Mouse (Mus musculus): ENCODE results near the gene Gramd1c. TPM values are rescaled to one million over a fixed set of nuclear protein-coding genes. Genes with fewer than 3 reads are reported as not detected.

Gramd1c gene
- polyA plus RNA-seq, 1 experiment from 2014 or later, result 3.0 TPM

DNA sequence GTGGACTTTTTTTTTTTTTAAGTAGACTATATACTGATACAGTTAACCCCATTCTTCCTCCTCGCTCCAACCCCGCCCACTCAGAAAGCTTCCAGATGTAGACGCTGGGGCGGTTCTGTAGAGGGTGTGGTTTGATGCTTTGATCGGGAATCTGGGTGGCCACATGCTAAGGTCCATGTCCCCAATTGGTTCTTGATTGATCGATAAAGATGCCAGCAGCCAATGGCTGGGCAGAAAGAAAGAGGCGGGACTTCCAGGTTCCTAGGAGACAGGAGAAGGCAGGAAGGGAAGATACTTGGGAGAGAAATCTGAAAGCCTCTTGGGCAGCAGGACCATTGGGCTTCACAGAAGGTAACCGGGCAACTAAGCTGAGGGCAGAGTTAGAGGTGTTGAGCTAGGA is 7.4 kb downstream of the Gramd1c start:
- Histone ChIP-seq H3K27ac (replicated peaks) (no peak overlapping the region), H3K27me3 (replicated peaks) (no peaks in the 10 kb centered on the region), H3K9ac (replicated peaks) (no peak overlapping the region), H3K4me2 (no peak overlapping the region), H3K4me3 (replicated peaks) (no peak overlapping the region), H3K36me3 (no peaks in the 10 kb centered on the region), H3K9me3 (replicated peaks) (no peaks in the 10 kb centered on the region), H3K4me1 (peaks cover 3% of the 10 kb centered on the region; the same call in 1 of the 2 replicates)
- 64% methylated on average over 8 of the region's 8 CpGs for WGBS
- ATAC-seq (ENCODE audit: low FRiP score), result no peak

GRCm38 (mm10) chr16:44053265-44053664 is 9.9 kb downstream of the Gramd1c start:
- WGBS, result 78% methylated on average over 6 of the region's 6 CpGs
- no peak overlapping the region for H3K27ac ChIP-seq (replicated peaks)

GRCm38 (mm10) chr16:44052390-44052789 is 10.8 kb downstream of the Gramd1c start:
- Histone ChIP-seq H3K4me2 (no peak overlapping the region), H3K9ac (replicated peaks) (no peak overlapping the region), H3K4me3 (replicated peaks) (no peak overlapping the region), H3K27ac (replicated peaks) (no peak overlapping the region), H3K27me3 (replicated peaks) (no peaks in the 10 kb centered on the region), H3K9me3 (replicated peaks) (no peaks in the 10 kb centered on the region), H3K4me1 (no peaks in the 10 kb centered on the region), H3K36me3 (no peaks in the 10 kb centered on the region)
- 88% methylated on average over 6 of the region's 6 CpGs for WGBS
- no peak for ATAC-seq (ENCODE audit: low FRiP score)

More at GRCm38 (mm10) chr16:44053265-44053664, 9.9 kb downstream of the Gramd1c start:
- Histone ChIP-seq H3K4me3 (replicated peaks) (no peak overlapping the region), H3K36me3 (no peaks in the 10 kb centered on the region), H3K27me3 (replicated peaks) (no peaks in the 10 kb centered on the region), H3K4me2 (no peak overlapping the region), H3K9ac (replicated peaks) (no peak overlapping the region), H3K9me3 (replicated peaks) (no peaks in the 10 kb centered on the region), H3K4me1 (no peaks in the 10 kb centered on the region)
- no peak for ATAC-seq (ENCODE audit: low FRiP score)

- no peaks in the 10 kb centered on the region for H3K9me3 ChIP-seq (replicated peaks)
- WGBS, result 73% methylated on average over 5 of the region's 5 CpGs
- H3K36me3 ChIP-seq, result no peaks in the 10 kb centered on the region
- H3K27ac ChIP-seq (replicated peaks), result no peak overlapping the region
- no peak for ATAC-seq (ENCODE audit: low FRiP score)
- H3K4me2 ChIP-seq, result no peak overlapping the region
- no peak overlapping the region for H3K9ac ChIP-seq (replicated peaks)
- no peak overlapping the region for H3K4me3 ChIP-seq (replicated peaks)
- no peaks in the 10 kb centered on the region for H3K4me1 ChIP-seq
- no peaks in the 10 kb centered on the region for H3K27me3 ChIP-seq (replicated peaks)
Measured at GRCm38 (mm10) chr16:44050139-44050538, 13.0 kb downstream of the Gramd1c start.

GRCm38 (mm10) chr16:44039112-44039511 is 24.0 kb downstream of the Gramd1c start:
- 88% methylated on average over 4 of the region's 4 CpGs for WGBS
- Histone ChIP-seq H3K9ac (replicated peaks) (no peak overlapping the region), H3K4me1 (no peaks in the 10 kb centered on the region), H3K27ac (replicated peaks) (no peak overlapping the region), H3K4me2 (no peak overlapping the region), H3K36me3 (no peaks in the 10 kb centered on the region), H3K9me3 (replicated peaks) (0 out of 2 replicates have a peak, but pooled peaks cover 3% of the 10 kb centered on the region), H3K27me3 (replicated peaks) (no peaks in the 10 kb centered on the region), H3K4me3 (replicated peaks) (no peak overlapping the region)
- ATAC-seq (ENCODE audit: low FRiP score), result no peak

- H3K36me3 ChIP-seq, result no peaks in the 10 kb centered on the region
- no peak overlapping the region for H3K27ac ChIP-seq (replicated peaks)
- no peak overlapping the region for H3K4me3 ChIP-seq (replicated peaks)
- 0 out of 2 replicates have a peak, but pooled peaks cover 2% of the 10 kb centered on the region for H3K9me3 ChIP-seq (replicated peaks)
- no peaks in the 10 kb centered on the region for H3K27me3 ChIP-seq (replicated peaks)
- H3K4me1 ChIP-seq, result no peaks in the 10 kb centered on the region
- ATAC-seq (ENCODE audit: low FRiP score), result no peak
- H3K4me2 ChIP-seq, result no peak overlapping the region
- WGBS, result 90% methylated on average over 3 of the region's 3 CpGs
- H3K9ac ChIP-seq (replicated peaks), result no peak overlapping the region
Measured at GRCm38 (mm10) chr16:44035221-44035620, 27.9 kb downstream of the Gramd1c start.

- H3K4me3 ChIP-seq (replicated peaks), result no peak overlapping the region
- H3K4me1 ChIP-seq, result no peaks in the 10 kb centered on the region
- H3K9ac ChIP-seq (replicated peaks), result no peak overlapping the region
- WGBS, result 90% methylated on average over 5 of the region's 5 CpGs
- no peak for ATAC-seq (ENCODE audit: low FRiP score)
- H3K9me3 ChIP-seq (replicated peaks), result no peaks in the 10 kb centered on the region
- H3K4me2 ChIP-seq, result no peak overlapping the region
- no peak overlapping the region for H3K27ac ChIP-seq (replicated peaks)
- no peaks in the 10 kb centered on the region for H3K36me3 ChIP-seq
- H3K27me3 ChIP-seq (replicated peaks), result no peaks in the 10 kb centered on the region
Measured at GRCm38 (mm10) chr16:44033365-44033764, 29.8 kb downstream of the Gramd1c start.

DNA sequence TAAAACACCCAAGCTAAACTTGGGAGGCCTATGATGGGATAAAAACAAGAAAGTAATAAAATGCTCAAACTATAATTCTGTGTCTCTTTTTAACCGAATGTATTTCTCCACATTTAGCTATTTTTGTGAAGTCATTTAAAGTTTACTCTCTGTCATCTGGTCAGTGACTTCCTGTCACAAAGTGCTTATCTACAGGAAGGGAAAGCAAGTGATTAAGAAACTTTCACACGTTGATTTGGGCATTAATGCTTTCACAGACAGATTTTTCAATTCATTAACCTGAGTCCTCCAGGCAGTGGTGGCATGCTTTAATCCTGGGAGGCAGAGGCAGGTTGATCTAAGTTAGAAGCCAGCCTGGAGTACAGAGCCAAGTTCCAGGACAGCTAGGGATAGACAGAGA is 33.9 kb downstream of the Gramd1c start:
- Histone ChIP-seq H3K4me1 (no peaks in the 10 kb centered on the region), H3K27ac (replicated peaks) (no peak overlapping the region), H3K27me3 (replicated peaks) (no peaks in the 10 kb centered on the region), H3K9me3 (replicated peaks) (no peaks in the 10 kb centered on the region), H3K4me3 (replicated peaks) (no peak overlapping the region), H3K36me3 (no peaks in the 10 kb centered on the region), H3K4me2 (no peak overlapping the region), H3K9ac (replicated peaks) (no peak overlapping the region)
- no peak for ATAC-seq (ENCODE audit: low FRiP score)
- WGBS, result 73% methylated on average over 2 of the region's 2 CpGs

DNA sequence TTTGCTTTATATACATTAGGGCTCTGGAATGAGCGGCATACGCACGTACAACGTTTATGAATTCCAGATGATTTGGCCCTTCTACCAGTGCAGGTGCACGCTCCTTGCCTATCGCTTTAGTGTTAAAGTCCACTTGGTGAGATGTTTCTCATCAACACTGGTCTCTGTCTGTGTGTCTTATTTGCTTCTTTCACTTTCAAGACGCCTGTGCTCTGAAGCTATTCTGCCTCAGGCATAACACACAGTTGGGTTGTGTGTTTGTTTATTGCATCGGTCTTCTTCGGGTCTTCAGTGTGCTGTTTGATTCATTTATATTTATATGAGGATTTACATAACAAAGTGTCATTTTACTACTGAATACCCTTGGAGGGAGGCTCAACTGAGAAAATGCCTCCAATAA is 36.3 kb downstream of the Gramd1c start:
- Histone ChIP-seq H3K4me1 (no peaks in the 10 kb centered on the region), H3K36me3 (no peaks in the 10 kb centered on the region), H3K4me3 (replicated peaks) (no peak overlapping the region), H3K9ac (replicated peaks) (no peak overlapping the region), H3K9me3 (replicated peaks) (no peaks in the 10 kb centered on the region), H3K27me3 (replicated peaks) (no peaks in the 10 kb centered on the region), H3K4me2 (no peak overlapping the region), H3K27ac (replicated peaks) (no peak overlapping the region)
- 84% methylated on average over 9 of the region's 9 CpGs for WGBS
- ATAC-seq (ENCODE audit: low FRiP score), result no peak

GRCm38 (mm10) chr16:44026210-44026609 is 36.9 kb downstream of the Gramd1c start:
- Histone ChIP-seq H3K4me2 (no peak overlapping the region), H3K27me3 (replicated peaks) (no peaks in the 10 kb centered on the region), H3K36me3 (no peaks in the 10 kb centered on the region), H3K27ac (replicated peaks) (no peak overlapping the region), H3K4me3 (replicated peaks) (no peak overlapping the region), H3K9me3 (replicated peaks) (no peaks in the 10 kb centered on the region), H3K9ac (replicated peaks) (no peak overlapping the region), H3K4me1 (no peaks in the 10 kb centered on the region)
- 63% methylated on average over 6 of the region's 6 CpGs for WGBS
- no peak for ATAC-seq (ENCODE audit: low FRiP score)

- no peaks in the 10 kb centered on the region for H3K27me3 ChIP-seq (replicated peaks)
- 76% methylated on average over 2 of the region's 2 CpGs for WGBS
- no peak overlapping the region for H3K9ac ChIP-seq (replicated peaks)
- H3K4me2 ChIP-seq, result no peak overlapping the region
- H3K27ac ChIP-seq (replicated peaks), result no peak overlapping the region
- H3K36me3 ChIP-seq, result no peaks in the 10 kb centered on the region
- no peak overlapping the region for H3K4me3 ChIP-seq (replicated peaks)
- no peaks in the 10 kb centered on the region for H3K9me3 ChIP-seq (replicated peaks)
- no peak for ATAC-seq (ENCODE audit: low FRiP score)
- H3K4me1 ChIP-seq, result peaks cover 2% of the 10 kb centered on the region; the same call in 1 of the 2 replicates
Measured at GRCm38 (mm10) chr16:44018986-44019548, 44.1 kb downstream of the Gramd1c start.

- Histone ChIP-seq H3K27ac (replicated peaks) (no peak overlapping the region), H3K4me2 (no peak overlapping the region), H3K4me3 (replicated peaks) (no peak overlapping the region), H3K36me3 (no peaks in the 10 kb centered on the region), H3K27me3 (replicated peaks) (no peaks in the 10 kb centered on the region), H3K4me1 (peaks cover 2% of the 10 kb centered on the region; the same call in 1 of the 2 replicates), H3K9me3 (replicated peaks) (no peaks in the 10 kb centered on the region), H3K9ac (replicated peaks) (no peak overlapping the region)
- ATAC-seq (ENCODE audit: low FRiP score), result no peak
- 63% methylated on average over 7 of the region's 7 CpGs for WGBS
Measured at GRCm38 (mm10) chr16:44018372-44018771, 44.8 kb downstream of the Gramd1c start.
